8 mouse cellular contexts compared by ENCODE assay signal in the genomic region with DNA sequence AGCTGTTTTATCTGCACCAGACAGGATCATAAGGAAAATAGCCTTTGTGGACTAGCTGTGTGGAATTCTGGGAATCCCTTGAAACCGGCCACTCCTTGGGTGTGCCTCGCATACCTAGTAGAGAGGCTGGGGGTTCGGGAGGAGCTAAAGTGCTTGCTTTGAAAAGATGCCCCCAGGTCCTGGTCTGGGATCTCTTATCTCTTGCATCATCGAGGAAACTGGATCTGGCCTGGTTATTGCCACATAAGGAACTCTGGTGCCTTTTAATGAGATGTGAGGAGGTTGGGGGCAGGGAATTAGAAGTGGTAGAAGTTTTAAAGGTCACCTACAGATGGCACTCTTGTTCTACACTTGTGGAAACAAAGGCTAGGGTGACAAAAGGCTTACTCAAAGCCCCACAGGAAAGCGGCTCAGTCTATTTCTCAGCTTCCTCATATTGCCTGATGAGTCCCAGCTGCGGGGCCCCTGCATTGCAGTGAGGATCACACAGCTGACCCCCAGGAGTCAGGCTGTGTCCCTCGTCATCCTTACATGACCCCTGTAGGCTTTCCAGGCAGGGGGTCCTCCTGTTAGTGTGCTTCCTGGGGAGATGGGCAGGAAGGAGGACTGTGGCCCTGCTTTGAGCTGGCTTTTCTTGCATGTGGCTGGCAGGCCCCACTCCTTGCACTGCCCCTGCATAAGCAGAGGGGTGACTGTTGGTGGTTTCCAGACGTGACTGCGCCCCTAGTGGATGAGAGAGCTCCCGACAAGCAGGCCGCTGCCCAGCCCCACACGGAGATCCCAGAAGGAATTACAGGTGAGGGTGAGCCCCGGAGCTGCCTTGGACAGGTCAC. TPM values are rescaled to one million over a fixed set of nuclear protein-coding genes. Genes with fewer than 3 reads are reported as not detected.
DNase-seq lines count a peak whose midpoint lies in the region; ATAC-seq and TF ChIP-seq lines count a peak whose summit lies in the region.

No protein-coding gene starts in this region.

- H3K27me3 ChIP-seq in Patski = no peaks in the 10 kb centered on the region
- H3K27me3 ChIP-seq in hindbrain, embryonic 15.5 days = no peaks in the 10 kb centered on the region

- no peak overlapping the region for H3K9ac ChIP-seq in hindbrain, embryonic 15.5 days

- ATAC-seq in Patski = peak; percentile 55
- peak; percentile 66 for ATAC-seq in frontal cortex, adult (ENCODE audit: low TSS enrichment)
- ATAC-seq in hindbrain, embryonic 15.5 days (ENCODE audit: low FRiP score, low read depth) = peak; percentile 32; the same call in 1 of the 2 replicates
- no peak for ATAC-seq in activated CD4-positive, CD25-positive, alpha-beta regulatory T cell, adult 4 months

- H3K4me3 ChIP-seq in hindbrain, embryonic 15.5 days = no peak overlapping the region

- H3K9me3 ChIP-seq in hindbrain, embryonic 15.5 days = no peaks in the 10 kb centered on the region

- WGBS in hindbrain, embryonic 15.5 days = 22% methylated on average over 13 of the region's 13 CpGs

- CTCF ChIA-PET in Patski (lab: Charles Lee) = interaction anchor here (0.8 to 2.2 kb wide), 18 partner anchors 9 to 300 kb away, joined by 3 to 10 read pairs (median 4); a partner anchor contains a TSS

- POLR2A ChIA-PET in Patski (lab: Charles Lee) = no interaction called here

- in situ Hi-C loops in Patski (cut with MboI; ENCODE audit: low pct_unique_long_range_greater_than_20kb) = no loop called here

- H3K4me1 ChIP-seq in hindbrain, embryonic 15.5 days (replicated peaks) = peaks cover 11% of the 10 kb centered on the region; the same call in 1 of the 2 replicates

- no peak overlapping the region for H3K4me2 ChIP-seq in hindbrain, embryonic 15.5 days

- H3K36me3 ChIP-seq in hindbrain, embryonic 15.5 days = peaks cover 49% of the 10 kb centered on the region

- peak overlapping the region; percentile 62 for H3K27ac ChIP-seq in hindbrain, embryonic 15.5 days (replicated peaks)

- no peak for DNase-seq in Patski (ENCODE audit: low read depth, low spot score)
- DNase-seq in cerebellum, adult 9-11 months = peak; percentile 88
- DNase-seq in layer of hippocampus, postnatal 25 days (ENCODE audit: extremely low spot score in 1 of 2, low spot score in 1 of 2) = peak; percentile 62 to 66
- DNase-seq in lung, postnatal 25 days (ENCODE audit: low spot score) = peak; percentile 56
- peak; percentile 59 for DNase-seq in retina, postnatal 7 days (ENCODE audit: low read depth, low spot score)

- TF ChIP-seq CTCF in Patski (IDR thresholded peaks at IDR 0.05) = peak; percentile 79

RNA-seq across cellular contexts. Expression of a gene that starts 58.2 kb away (rescaled TPM):
- 27.2 TPM for polyA plus RNA-seq in Patski (2021)
- polyA plus RNA-seq in hindbrain, embryonic 15.5 days (2015; fragmentation: Nextera tagmentation; extraction: Ambion mirVana) = 936 and 1,059 TPM in 2 replicates
- 100 to 1,000 TPM; 275 to 302 TPM for total RNA-seq in layer of hippocampus, postnatal 25 days (2021)
- 1 to 10 TPM in 1 of 2 experiments, not detected in 1; 1.5 TPM for polyA plus RNA-seq in activated CD4-positive, CD25-positive, alpha-beta regulatory T cell, adult 4 months (2017; shearing (Covaris generic))

Comparison
In these comparisons a context has a peak if more than half of its experiments do, and no peak if none do; other contexts are left out.
1. RNA of a gene that starts 58.2 kb away (polyA plus RNA-seq): 936 to 1,059 TPM in hindbrain, embryonic 15.5 days; 27.2 TPM in Patski (single experiment) and 1.5 TPM in activated CD4-positive, CD25-positive, alpha-beta regulatory T cell, adult 4 months; every median in the first group is over 10 times any median in the second.